Mouse (Mus musculus): ENCODE results near the gene Arhgap45. TPM values are rescaled to one million over a fixed set of nuclear protein-coding genes. Genes with fewer than 3 reads are reported as not detected.
"Not testable (repeated sequence)": the region's sequence is repeated elsewhere in the genome, so short reads cannot be mapped to it uniquely, and the experiment has no call there.

Gene Arhgap45
- polyA plus RNA-seq, 1 experiment = 0.53 TPM

- no peaks in the 10 kb centered on the region for H3K36me3 ChIP-seq (ENCODE audit: control insufficient read depth, insufficient read depth)
- no peak overlapping the region for H3ac ChIP-seq (ENCODE audit: control insufficient read depth, insufficient read length)
- H3K4me3 ChIP-seq = no peak overlapping the region
- no peaks in the 10 kb centered on the region for H3K27me3 ChIP-seq (ENCODE audit: control insufficient read depth, insufficient read depth, insufficient read length)
- peaks cover 18% of the 10 kb centered on the region for H3K79me2 ChIP-seq (ENCODE audit: control insufficient read depth, insufficient read depth)
- TF ChIP-seq POLR2AphosphoS2 (IDR thresholded peaks at IDR 0.05; ENCODE audit: insufficient read length, low read depth) (no peak), POLR2A (IDR thresholded peaks at IDR 0.05; ENCODE audit: insufficient read length, low read depth) (peak; percentile 27)
- H3K4me2 ChIP-seq (ENCODE audit: low read depth) = no peak overlapping the region
Measured at GRCm38 (mm10) chr10:80035148-80035547, 18.7 kb downstream of the Arhgap45 start.

GRCm38 (mm10) chr10:80035686-80036085 is 19.2 kb downstream of the Arhgap45 start:
- Histone ChIP-seq H3K27me3 (ENCODE audit: control insufficient read depth, insufficient read depth, insufficient read length) (no peaks in the 10 kb centered on the region), H3ac (ENCODE audit: control insufficient read depth, insufficient read length) (no peak overlapping the region), H3K36me3 (ENCODE audit: control insufficient read depth, insufficient read depth) (no peaks in the 10 kb centered on the region), H3K4me3 (no peak overlapping the region), H3K4me2 (ENCODE audit: low read depth) (no peak overlapping the region), H3K79me2 (ENCODE audit: control insufficient read depth, insufficient read depth) (peaks cover 18% of the 10 kb centered on the region)
- TF ChIP-seq MYOG (IDR thresholded peaks at IDR 0.05; ENCODE audit: control insufficient read depth in 1 of 3, insufficient read depth in 1 of 3, insufficient read length in 2 of 3, low read depth in 2 of 3) (no peak), SRF (IDR thresholded peaks at IDR 0.05; ENCODE audit: control insufficient read depth, insufficient read length, low read depth) (no peak), REST (IDR thresholded peaks at IDR 0.05; ENCODE audit: insufficient read depth, insufficient read length) (no peak)

- peaks cover 18% of the 10 kb centered on the region for H3K79me2 ChIP-seq (ENCODE audit: control insufficient read depth, insufficient read depth)
- no peak overlapping the region for H3ac ChIP-seq (ENCODE audit: control insufficient read depth, insufficient read length)
- H3K4me2 ChIP-seq (ENCODE audit: low read depth) = no peak overlapping the region
- H3K36me3 ChIP-seq (ENCODE audit: control insufficient read depth, insufficient read depth) = no peaks in the 10 kb centered on the region
- no peak for TF ChIP-seq REST (IDR thresholded peaks at IDR 0.05; ENCODE audit: insufficient read depth, insufficient read length)
- TF ChIP-seq USF1 (IDR thresholded peaks at IDR 0.05; ENCODE audit: low read depth) = no peak
- no peak for TF ChIP-seq CEBPB (IDR thresholded peaks at IDR 0.05; ENCODE audit: insufficient read depth, poor library complexity, severe bottlenecking)
- no peak for TF ChIP-seq E2F4 (IDR thresholded peaks at IDR 0.05; ENCODE audit: insufficient read depth)
- no peak for TF ChIP-seq TCF12 (IDR thresholded peaks at IDR 0.05; ENCODE audit: insufficient read depth, poor library complexity, severe bottlenecking)
- TF ChIP-seq POLR2AphosphoS2 (IDR thresholded peaks at IDR 0.05; ENCODE audit: insufficient read length, low read depth) = no peak
- no peak for TF ChIP-seq MAX (IDR thresholded peaks at IDR 0.05; ENCODE audit: low read depth)
- TF ChIP-seq POLR2A (IDR thresholded peaks at IDR 0.05; ENCODE audit: insufficient read length, low read depth) = no peak
- no peak for TF ChIP-seq MYOD1 (IDR thresholded peaks at IDR 0.05; ENCODE audit: control insufficient read depth in 1 of 3, insufficient read length in 2 of 3, low read depth in 2 of 3)
- TF ChIP-seq TCF3 (IDR thresholded peaks at IDR 0.05; ENCODE audit: insufficient read length, low read depth) = no peak
- TF ChIP-seq SRF (IDR thresholded peaks at IDR 0.05; ENCODE audit: control insufficient read depth, insufficient read length, low read depth) = no peak
- no peak for TF ChIP-seq MYOG (IDR thresholded peaks at IDR 0.05; ENCODE audit: control insufficient read depth in 1 of 3, insufficient read depth in 1 of 3, insufficient read length in 2 of 3, low read depth in 2 of 3)
- H3K4me3 ChIP-seq = no peak overlapping the region
- H3K27me3 ChIP-seq (ENCODE audit: control insufficient read depth, insufficient read depth, insufficient read length) = no peaks in the 10 kb centered on the region
Measured at GRCm38 (mm10) chr10:80036832-80037231, 20.4 kb downstream of the Arhgap45 start.

- peaks cover 18% of the 10 kb centered on the region for H3K79me2 ChIP-seq (ENCODE audit: control insufficient read depth, insufficient read depth)
- TF ChIP-seq REST (IDR thresholded peaks at IDR 0.05; ENCODE audit: insufficient read depth, insufficient read length) (peak; percentile 17), USF1 (IDR thresholded peaks at IDR 0.05; ENCODE audit: low read depth) (no peak), E2F4 (IDR thresholded peaks at IDR 0.05; ENCODE audit: insufficient read depth) (no peak), SRF (IDR thresholded peaks at IDR 0.05; ENCODE audit: control insufficient read depth, insufficient read length, low read depth) (peak; percentile 64), POLR2A (IDR thresholded peaks at IDR 0.05; ENCODE audit: insufficient read length, low read depth) (peak; percentile 94), TCF3 (IDR thresholded peaks at IDR 0.05; ENCODE audit: insufficient read length, low read depth) (no peak), TCF12 (IDR thresholded peaks at IDR 0.05; ENCODE audit: insufficient read depth, poor library complexity, severe bottlenecking) (no peak), MYOD1 (IDR thresholded peaks at IDR 0.05; ENCODE audit: control insufficient read depth in 1 of 3, insufficient read length in 2 of 3, low read depth in 2 of 3) (no peak), CEBPB (IDR thresholded peaks at IDR 0.05; ENCODE audit: insufficient read depth, poor library complexity, severe bottlenecking) (no peak), POLR2AphosphoS2 (IDR thresholded peaks at IDR 0.05; ENCODE audit: insufficient read length, low read depth) (peak; percentile 94), MAX (IDR thresholded peaks at IDR 0.05; ENCODE audit: low read depth) (peak; percentile 96), MYOG (IDR thresholded peaks at IDR 0.05; ENCODE audit: control insufficient read depth in 1 of 3, insufficient read depth in 1 of 3, insufficient read length in 2 of 3, low read depth in 2 of 3) (peak in 1 of 3 experiments; percentile 51)
- peak within 1 kb of the TSS; percentile 51 for H3ac ChIP-seq (ENCODE audit: control insufficient read depth, insufficient read length)
- H3K4me2 ChIP-seq (ENCODE audit: low read depth) = peak within 1 kb of the TSS; percentile 97
- H3K27me3 ChIP-seq (ENCODE audit: control insufficient read depth, insufficient read depth, insufficient read length) = no peaks in the 10 kb centered on the region
- H3K36me3 ChIP-seq (ENCODE audit: control insufficient read depth, insufficient read depth) = no peaks in the 10 kb centered on the region
- H3K4me3 ChIP-seq = peak within 1 kb of the TSS; percentile 65
Measured at GRCm38 (mm10) chr10:80039559-80039979, 23.1 kb downstream of the Arhgap45 start, which contains the start of gene Polr2e. TSS of gene Polr2e (minus strand) at chr10:80039795.

GRCm38 (mm10) chr10:80041409-80042060 is 25.1 kb downstream of the Arhgap45 start:
- H3K4me3 ChIP-seq; H3K4me2 ChIP-seq (ENCODE audit: low read depth); H3K27me3 ChIP-seq (ENCODE audit: control insufficient read depth, insufficient read depth, insufficient read length); H3K36me3 ChIP-seq (ENCODE audit: control insufficient read depth, insufficient read depth); H3ac ChIP-seq (ENCODE audit: control insufficient read depth, insufficient read length): not testable (repeated sequence)
- H3K79me2 ChIP-seq (ENCODE audit: control insufficient read depth, insufficient read depth) = peaks cover 18% of the 10 kb centered on the region

Measured in myocyte (in vitro differentiated cells).